ENCODE assay signal across 8 mouse cellular contexts in the genomic region with DNA sequence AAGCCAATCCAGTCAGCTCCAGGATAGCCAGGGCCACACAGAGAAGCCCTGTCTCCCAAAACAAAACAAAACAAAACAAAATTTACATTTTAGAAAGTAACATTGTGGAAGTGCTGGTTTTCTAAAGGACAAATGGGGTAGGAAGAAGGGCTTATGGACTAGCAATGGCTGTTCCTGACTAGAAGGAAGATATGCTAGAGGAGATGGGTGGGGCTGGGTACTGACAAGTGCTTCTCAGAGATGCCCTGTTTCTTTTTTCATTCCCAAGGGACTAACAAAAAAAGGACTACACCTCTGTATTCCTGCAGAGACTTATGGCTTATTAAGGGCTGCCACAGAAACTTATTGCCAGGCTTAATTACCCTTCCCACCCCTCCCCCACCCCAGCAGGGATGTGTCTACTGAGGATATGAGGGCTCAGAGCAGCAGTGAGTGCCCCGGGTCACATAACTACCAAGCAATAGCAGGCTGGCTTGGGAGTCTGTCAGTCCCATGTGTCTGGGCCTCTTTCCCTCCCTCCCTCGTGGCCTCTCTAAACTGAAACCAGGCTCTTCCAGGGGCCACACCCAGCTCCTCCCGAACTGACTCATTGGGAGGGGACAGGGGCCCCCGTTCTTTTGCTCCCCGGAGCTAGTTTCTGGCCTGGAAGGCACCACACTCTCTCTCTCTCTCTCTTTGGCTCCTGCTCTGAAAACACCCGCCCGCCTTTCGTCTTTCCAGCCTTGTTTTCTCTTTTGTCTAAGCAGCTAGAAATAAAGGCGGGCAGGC. TPM values are rescaled to one million over a fixed set of nuclear protein-coding genes. Genes with fewer than 3 reads are reported as not detected.
DNase-seq lines count a peak whose midpoint lies in the region; ATAC-seq lines count a peak whose summit lies in the region.

No protein-coding gene starts in this region.

- peaks cover 71% of the 10 kb centered on the region for H3K4me1 ChIP-seq in erythroblast, embryonic 14.5 days (ENCODE audit: control insufficient read depth)
- peaks cover 8% of the 10 kb centered on the region; the same call in 1 of the 2 replicates for H3K4me1 ChIP-seq in embryonic facial prominence, embryonic 11.5 days (ENCODE audit: control insufficient read depth, insufficient read depth, low read length)
- H3K4me1 ChIP-seq in heart, embryonic 12.5 days (replicated peaks), result peaks cover 13% of the 10 kb centered on the region
- H3K4me1 ChIP-seq in liver, embryonic 11.5 days (replicated peaks; ENCODE audit: control insufficient read depth, insufficient read depth, low read length), result peaks cover 16% of the 10 kb centered on the region
- H3K4me1 ChIP-seq in neural tube, embryonic 15.5 days, result peaks cover 10% of the 10 kb centered on the region

- H3K4me3 ChIP-seq in erythroblast, embryonic 14.5 days (replicated peaks), result peak overlapping the region; percentile 64
- no peak overlapping the region for H3K4me3 ChIP-seq in embryonic facial prominence, embryonic 11.5 days (ENCODE audit: low read depth, low read length)
- H3K4me3 ChIP-seq in heart, embryonic 12.5 days, result peak overlapping the region; percentile 11
- peak overlapping the region; percentile 12; the same call in 1 of the 2 replicates for H3K4me3 ChIP-seq in liver, embryonic 11.5 days (ENCODE audit: low read depth, low read length)
- H3K4me3 ChIP-seq in neural tube, embryonic 15.5 days (replicated peaks), result no peak overlapping the region

- H3K9ac ChIP-seq in embryonic facial prominence, embryonic 11.5 days (replicated peaks; ENCODE audit: low read length), result peak overlapping the region; percentile 46
- peak overlapping the region; percentile 57 for H3K9ac ChIP-seq in heart, embryonic 12.5 days
- peak overlapping the region; percentile 50 for H3K9ac ChIP-seq in liver, embryonic 11.5 days (ENCODE audit: low read depth, low read length)
- 0 out of 2 replicates have a peak overlapping the region, but pooled peaks have one; percentile 11 for H3K9ac ChIP-seq in neural tube, embryonic 15.5 days (replicated peaks)

- intact Hi-C loops in left cerebral cortex, postnatal 36 days (cut with DNase I), result no loop called here

- no peaks in the 10 kb centered on the region for H3K9me3 ChIP-seq in erythroblast, embryonic 14.5 days (ENCODE audit: control insufficient read depth, low read length)
- no peaks in the 10 kb centered on the region for H3K9me3 ChIP-seq in embryonic facial prominence, embryonic 11.5 days (replicated peaks; ENCODE audit: control insufficient read depth, low read length)
- H3K9me3 ChIP-seq in heart, embryonic 12.5 days (replicated peaks), result no peaks in the 10 kb centered on the region
- H3K9me3 ChIP-seq in liver, embryonic 11.5 days (ENCODE audit: control insufficient read depth, low read length), result no peaks in the 10 kb centered on the region
- H3K9me3 ChIP-seq in neural tube, embryonic 15.5 days (replicated peaks), result no peaks in the 10 kb centered on the region

- H3K36me3 ChIP-seq in erythroblast, embryonic 14.5 days (ENCODE audit: control insufficient read depth), result peaks cover 5% of the 10 kb centered on the region
- H3K36me3 ChIP-seq in embryonic facial prominence, embryonic 11.5 days (replicated peaks; ENCODE audit: control insufficient read depth, insufficient read depth, low read depth, low read length), result no peaks in the 10 kb centered on the region
- H3K36me3 ChIP-seq in heart, embryonic 12.5 days, result no peaks in the 10 kb centered on the region
- no peaks in the 10 kb centered on the region for H3K36me3 ChIP-seq in liver, embryonic 11.5 days (ENCODE audit: control insufficient read depth, insufficient read depth, low read length)
- no peaks in the 10 kb centered on the region for H3K36me3 ChIP-seq in neural tube, embryonic 15.5 days

- H3K27ac ChIP-seq in embryonic facial prominence, embryonic 11.5 days (replicated peaks; ENCODE audit: low read depth, low read length), result peak overlapping the region; percentile 24; the same call in 1 of the 2 replicates
- H3K27ac ChIP-seq in heart, embryonic 12.5 days (ENCODE audit: poor library complexity, severe bottlenecking), result no peak overlapping the region
- peak overlapping the region; percentile 73 for H3K27ac ChIP-seq in liver, embryonic 11.5 days (ENCODE audit: low read depth, low read length)
- no peak overlapping the region for H3K27ac ChIP-seq in neural tube, embryonic 15.5 days (replicated peaks)

- no peak for ATAC-seq in erythroblast, adult 5-6 weeks (replicated peaks; ENCODE audit: low FRiP score, poor library complexity, severe bottlenecking)
- ATAC-seq in embryonic facial prominence, embryonic 11.5 days (replicated peaks; ENCODE audit: insufficient number of reproducible peaks, low FRiP score, low TSS enrichment, low read depth), result peak; percentile 61; the same call in 1 of the 2 replicates
- peak; percentile 74; the same call in 1 of the 2 replicates for ATAC-seq in heart, embryonic 12.5 days (ENCODE audit: insufficient number of reproducible peaks, low FRiP score)
- ATAC-seq in liver, embryonic 11.5 days (replicated peaks; ENCODE audit: low FRiP score), result peak; percentile 90
- 0 out of 2 replicates have a peak, but pooled peaks have one; percentile 8 for ATAC-seq in neural tube, embryonic 15.5 days (ENCODE audit: low FRiP score)

- H3K4me2 ChIP-seq in embryonic facial prominence, embryonic 11.5 days (ENCODE audit: low read depth, low read length), result peak overlapping the region; percentile 17; the same call in 1 of the 2 replicates
- H3K4me2 ChIP-seq in heart, embryonic 12.5 days, result peak overlapping the region; percentile 59
- H3K4me2 ChIP-seq in liver, embryonic 11.5 days, result peak overlapping the region; percentile 56
- peak overlapping the region; percentile 28; the same call in 1 of the 2 replicates for H3K4me2 ChIP-seq in neural tube, embryonic 15.5 days

- DNase-seq in embryonic facial prominence, embryonic 11.5 days (ENCODE audit: low spot score), result peak; percentile 41
- DNase-seq in liver, embryonic 11.5 days (ENCODE audit: low spot score), result peak; percentile 47
- no peak for DNase-seq in left cerebral cortex, postnatal 36 days (ENCODE audit: low spot score in 2 of 2)
- DNase-seq in frontal cortex, postnatal 14 days (ENCODE audit: low spot score in 2 of 2), result no peak

- WGBS in embryonic facial prominence, embryonic 11.5 days, result 12% methylated on average over 9 of the region's 9 CpGs
- 8% methylated on average over 9 of the region's 9 CpGs for WGBS in heart, embryonic 12.5 days
- 26% methylated on average over 9 of the region's 9 CpGs for WGBS in liver, embryonic 11.5 days
- WGBS in neural tube, embryonic 15.5 days, result 2% methylated on average over 9 of the region's 9 CpGs

- peaks cover 1% of the 10 kb centered on the region; the same call in 1 of the 2 replicates for H3K27me3 ChIP-seq in erythroblast, embryonic 14.5 days (ENCODE audit: control insufficient read depth)
- H3K27me3 ChIP-seq in embryonic facial prominence, embryonic 11.5 days (ENCODE audit: control insufficient read depth, insufficient read depth, low read length), result no peaks in the 10 kb centered on the region
- H3K27me3 ChIP-seq in heart, embryonic 12.5 days (replicated peaks), result no peaks in the 10 kb centered on the region
- H3K27me3 ChIP-seq in liver, embryonic 11.5 days (replicated peaks; ENCODE audit: control insufficient read depth, insufficient read depth, low read length), result 0 out of 2 replicates have a peak, but pooled peaks cover 2% of the 10 kb centered on the region
- H3K27me3 ChIP-seq in neural tube, embryonic 15.5 days (replicated peaks), result 0 out of 2 replicates have a peak, but pooled peaks cover 2% of the 10 kb centered on the region

RNA-seq across cellular contexts. Expression of a gene that starts 10.0 kb away (rescaled TPM):
- polyA plus RNA-seq in erythroblast, embryonic 14.5 days (2012), result 0.02 and 0.03 TPM in 2 replicates
- 0.63 TPM in 1 of 2 replicates, not detected in the other for total RNA-seq in erythroblast, adult 5-6 weeks (2015; ENCODE audit: low replicate concordance)
- total RNA-seq in erythroblast, adult 5-6 weeks (2017; ENCODE audit: low replicate concordance), result 3.9 TPM in 1 of 2 replicates, not detected in the other
- 2.0 TPM in 2 replicates for polyA plus RNA-seq in embryonic facial prominence, embryonic 11.5 days (2014; fragmentation: Nextera tagmentation; extraction: Ambion mirVana)
- 0.29 and 0.31 TPM in 2 replicates for polyA plus RNA-seq in heart, embryonic 12.5 days (2016; fragmentation: Nextera tagmentation; extraction: Ambion mirVana)
- 2.1 and 2.3 TPM in 2 replicates for polyA plus RNA-seq in liver, embryonic 11.5 days (2014; fragmentation: Nextera tagmentation; extraction: Ambion mirVana)
- 4.5 and 6.5 TPM in 2 replicates for polyA plus RNA-seq in neural tube, embryonic 15.5 days (2015; fragmentation: Nextera tagmentation; extraction: Ambion mirVana)
- total RNA-seq in left cerebral cortex, postnatal 36 days (2021), result 10 to 100 TPM; 33.0 to 38.8 TPM

Comparison
In these comparisons a context has a peak if more than half of its experiments do, and no peak if none do; other contexts are left out.
1. H3K4me3 ChIP-seq: peak in erythroblast, embryonic 14.5 days (single experiment), heart, embryonic 12.5 days (single experiment) and liver, embryonic 11.5 days (single experiment); none in embryonic facial prominence, embryonic 11.5 days (single experiment) and neural tube, embryonic 15.5 days (single experiment).
2. DNase-seq: peak in embryonic facial prominence, embryonic 11.5 days (single experiment) and liver, embryonic 11.5 days (single experiment); none in left cerebral cortex, postnatal 36 days (0 of 2) and frontal cortex, postnatal 14 days (0 of 2).
3. H3K27ac ChIP-seq: peak in embryonic facial prominence, embryonic 11.5 days (single experiment) and liver, embryonic 11.5 days (single experiment); none in heart, embryonic 12.5 days (single experiment) and neural tube, embryonic 15.5 days (single experiment).
4. Peak in every context shown above with its lines, with median percentiles within 50 percentile points of each other: H3K4me2 ChIP-seq and H3K9ac ChIP-seq.